8 mouse cellular contexts compared by ENCODE assay signal in genomic region chr7:132373594-132374378, GRCm38 (mm10). TPM values are rescaled to one million over a fixed set of nuclear protein-coding genes. Genes with fewer than 3 reads are reported as not detected.
DNase-seq lines count a peak whose midpoint lies in the region; ATAC-seq and TF ChIP-seq lines count a peak whose summit lies in the region.

No protein-coding gene starts in this region.

- peak overlapping the region; percentile 48; the same call in 1 of the 2 replicates for H3K27ac ChIP-seq in forebrain, embryonic 10.5 days
- H3K27ac ChIP-seq in forebrain, embryonic 11.5 days (ENCODE audit: low read depth, low read length), result no peak overlapping the region
- H3K27ac ChIP-seq in limb, embryonic 14.5 days (replicated peaks; ENCODE audit: low read depth, low read length), result peak overlapping the region; percentile 58
- H3K27ac ChIP-seq in kidney, embryonic 14.5 days (ENCODE audit: low read depth, low read length), result no peak overlapping the region

- ATAC-seq in forebrain, embryonic 11.5 days (replicated peaks; ENCODE audit: low FRiP score), result no peak
- peak; percentile 69 for ATAC-seq in limb, embryonic 14.5 days (ENCODE audit: low FRiP score, low read depth)
- ATAC-seq in kidney, embryonic 14.5 days (ENCODE audit: low FRiP score, low TSS enrichment), result no peak

- no peak for DNase-seq in forebrain, embryonic 10.5 days (ENCODE audit: extremely low spot score, low spot score)
- DNase-seq in forebrain, embryonic 11.5 days (ENCODE audit: low spot score), result no peak
- DNase-seq in 3134 (ENCODE audit: extremely low read depth, insufficient read length, low spot score), result peak; percentile 46
- DNase-seq in fibroblast of lung, adult 2 months (ENCODE audit: low read depth), result peak; percentile 85
- peak; percentile 39 for DNase-seq in limb, embryonic 14.5 days (ENCODE audit: low spot score)
- no peak for DNase-seq in ovary, postnatal 14 days (ENCODE audit: low spot score)
- DNase-seq in heart, postnatal 4 days, result no peak

- no peak overlapping the region for H3K9ac ChIP-seq in forebrain, embryonic 11.5 days (ENCODE audit: low read length)
- H3K9ac ChIP-seq in limb, embryonic 14.5 days (ENCODE audit: low read depth, low read length, severe bottlenecking), result no peak overlapping the region
- H3K9ac ChIP-seq in kidney, embryonic 14.5 days (ENCODE audit: low read depth, low read length), result no peak overlapping the region

- H3K4me3 ChIP-seq in forebrain, embryonic 10.5 days, result no peak overlapping the region
- no peak overlapping the region for H3K4me3 ChIP-seq in forebrain, embryonic 11.5 days (ENCODE audit: low read depth, low read length)
- no peak overlapping the region for H3K4me3 ChIP-seq in limb, embryonic 14.5 days (replicated peaks; ENCODE audit: low read length)
- no peak overlapping the region for H3K4me3 ChIP-seq in kidney, embryonic 14.5 days (ENCODE audit: low read length)

- H3K27me3 ChIP-seq in forebrain, embryonic 10.5 days (ENCODE audit: poor library complexity, severe bottlenecking), result no peaks in the 10 kb centered on the region
- no peaks in the 10 kb centered on the region for H3K27me3 ChIP-seq in forebrain, embryonic 11.5 days (ENCODE audit: control insufficient read depth, insufficient read depth, low read length)
- H3K27me3 ChIP-seq in limb, embryonic 14.5 days (ENCODE audit: control insufficient read depth, insufficient read depth, low read length), result no peaks in the 10 kb centered on the region
- H3K27me3 ChIP-seq in kidney, embryonic 14.5 days (ENCODE audit: control insufficient read depth, insufficient read depth, low read length), result no peaks in the 10 kb centered on the region

- no peaks in the 10 kb centered on the region for H3K36me3 ChIP-seq in forebrain, embryonic 10.5 days (replicated peaks)
- H3K36me3 ChIP-seq in forebrain, embryonic 11.5 days (ENCODE audit: control insufficient read depth, insufficient read depth, low read length), result no peaks in the 10 kb centered on the region
- H3K36me3 ChIP-seq in limb, embryonic 14.5 days (ENCODE audit: control insufficient read depth, insufficient read depth, low read length), result no peaks in the 10 kb centered on the region
- no peaks in the 10 kb centered on the region for H3K36me3 ChIP-seq in kidney, embryonic 14.5 days (ENCODE audit: control insufficient read depth, insufficient read depth, low read length)

- 69% methylated on average over 10 of the region's 10 CpGs for WGBS in forebrain, embryonic 10.5 days
- 67% methylated on average over 10 of the region's 10 CpGs for WGBS in forebrain, embryonic 11.5 days
- 54% methylated on average over 10 of the region's 10 CpGs for whole genome bisulfite sequencing in limb, embryonic 14.5 days
- WGBS in kidney, embryonic 14.5 days, result 75% methylated on average over 10 of the region's 10 CpGs

- H3K4me2 ChIP-seq in forebrain, embryonic 11.5 days (ENCODE audit: low read depth, low read length, severe bottlenecking), result no peak overlapping the region
- H3K4me2 ChIP-seq in limb, embryonic 14.5 days (replicated peaks; ENCODE audit: low read depth, low read length, severe bottlenecking), result peak overlapping the region; percentile 13; the same call in 1 of the 2 replicates
- H3K4me2 ChIP-seq in kidney, embryonic 14.5 days (replicated peaks; ENCODE audit: low read depth, low read length), result no peak overlapping the region

- peaks cover 23% of the 10 kb centered on the region for H3K4me1 ChIP-seq in forebrain, embryonic 10.5 days
- H3K4me1 ChIP-seq in forebrain, embryonic 11.5 days (replicated peaks; ENCODE audit: control insufficient read depth, insufficient read depth, low read length), result no peaks in the 10 kb centered on the region
- H3K4me1 ChIP-seq in limb, embryonic 14.5 days (ENCODE audit: control insufficient read depth, insufficient read depth, low read length), result peaks cover 22% of the 10 kb centered on the region
- peaks cover 18% of the 10 kb centered on the region; the same call in 1 of the 2 replicates for H3K4me1 ChIP-seq in kidney, embryonic 14.5 days (ENCODE audit: control insufficient read depth, insufficient read depth, low read length)

- no peaks in the 10 kb centered on the region for H3K9me3 ChIP-seq in forebrain, embryonic 10.5 days
- no peaks in the 10 kb centered on the region for H3K9me3 ChIP-seq in forebrain, embryonic 11.5 days (ENCODE audit: control insufficient read depth, low read length)
- no peaks in the 10 kb centered on the region for H3K9me3 ChIP-seq in limb, embryonic 14.5 days (ENCODE audit: control insufficient read depth, low read length)
- H3K9me3 ChIP-seq in kidney, embryonic 14.5 days (ENCODE audit: control insufficient read depth, low read length), result no peaks in the 10 kb centered on the region

- TF ChIP-seq POLR2A in limb, embryonic 14.5 days (IDR thresholded peaks at IDR 0.05; ENCODE audit: borderline replicate concordance, extremely low read depth, insufficient read depth, insufficient read length), result no peak

RNA-seq across cellular contexts. Expression of gene Chst15, which starts 56.8 kb away (rescaled TPM):
- polyA plus RNA-seq in forebrain, embryonic 10.5 days (2016; fragmentation: Nextera tagmentation; extraction: Ambion mirVana), result 9.2 and 9.7 TPM in 2 replicates
- 10.9 and 13.1 TPM in 2 replicates for polyA plus RNA-seq in forebrain, embryonic 11.5 days (2014; fragmentation: Nextera tagmentation; extraction: Ambion mirVana)
- polyA plus RNA-seq in limb, embryonic 14.5 days (2012; rRNA removed), result 16.1 and 19.1 TPM in 2 replicates
- 16.4 and 21.7 TPM in 2 replicates for polyA plus RNA-seq in limb, embryonic 14.5 days (2014; fragmentation: Nextera tagmentation; extraction: Ambion mirVana)
- polyA plus RNA-seq in kidney, embryonic 14.5 days (2014; fragmentation: Nextera tagmentation; extraction: Ambion mirVana), result 10.0 and 18.8 TPM in 2 replicates
- total RNA-seq in heart, postnatal 4 days (2021), result 10 to 100 TPM; 12.5 to 12.7 TPM

Comparison
In these comparisons a context has a peak if more than half of its experiments do, and no peak if none do; other contexts are left out.
1. H3K27ac ChIP-seq: peak in forebrain, embryonic 10.5 days (single experiment) and limb, embryonic 14.5 days (single experiment); none in forebrain, embryonic 11.5 days (single experiment) and kidney, embryonic 14.5 days (single experiment).
2. DNase-seq: peak in 3134 (single experiment), fibroblast of lung, adult 2 months (single experiment) and limb, embryonic 14.5 days (single experiment); none in forebrain, embryonic 10.5 days (single experiment), forebrain, embryonic 11.5 days (single experiment), ovary, postnatal 14 days (single experiment) and heart, postnatal 4 days (single experiment).